In genomic region chr10:25268476-25269351, GRCm38 (mm10) we compare ENCODE assay signal across 9 mouse cellular contexts. TPM values are rescaled to one million over a fixed set of nuclear protein-coding genes. Genes with fewer than 3 reads are reported as not detected.
DNase-seq lines count a peak whose midpoint lies in the region; ATAC-seq and TF ChIP-seq lines count a peak whose summit lies in the region.
"Had no signal": no experiment of that assay in that cellular context is flagged by ENCODE, and none has a peak within 500 bp of the region (broad histone marks: within the 10 kb centered on the region; RNA-seq: fewer than 3 reads in every experiment).

No protein-coding gene starts in this region.

- H3K9ac ChIP-seq in forebrain, embryonic 11.5 days (ENCODE audit: low read length): no peak overlapping the region
- no peak overlapping the region for H3K9ac ChIP-seq in limb, embryonic 12.5 days (replicated peaks)

- H3ac ChIP-seq in C2C12 (ENCODE audit: control insufficient read depth, insufficient read length, low read depth): peak overlapping the region; percentile 30

- H3K4me2 ChIP-seq in forebrain, embryonic 11.5 days (ENCODE audit: low read depth, low read length, severe bottlenecking): no peak overlapping the region
- H3K4me2 ChIP-seq in limb, embryonic 12.5 days: no peak overlapping the region

- H3K4me3 ChIP-seq in forebrain, embryonic 11.5 days (ENCODE audit: low read depth, low read length): no peak overlapping the region
- no peak overlapping the region for H3K4me3 ChIP-seq in forebrain, embryonic 10.5 days
- H3K4me3 ChIP-seq in C2C12 (ENCODE audit: insufficient read depth, poor library complexity, severe bottlenecking): no peak overlapping the region
- no peak overlapping the region for H3K4me3 ChIP-seq in limb, embryonic 12.5 days (replicated peaks)

- no peak for TF ChIP-seq CTCF in C2C12 (IDR thresholded peaks at IDR 0.05; ENCODE audit: control insufficient read depth, insufficient read depth, insufficient read length)

- no peak overlapping the region for H3K27ac ChIP-seq in forebrain, embryonic 11.5 days (ENCODE audit: low read depth, low read length)
- H3K27ac ChIP-seq in forebrain, embryonic 10.5 days: no peak overlapping the region
- no peak overlapping the region for H3K27ac ChIP-seq in limb, embryonic 12.5 days
- H3K27ac ChIP-seq: macrophage had no signal

- 0 out of 2 replicates have a peak, but pooled peaks cover 2% of the 10 kb centered on the region for H3K4me1 ChIP-seq in forebrain, embryonic 11.5 days (replicated peaks; ENCODE audit: control insufficient read depth, insufficient read depth, low read length)
- peaks cover 18% of the 10 kb centered on the region for H3K4me1 ChIP-seq in forebrain, embryonic 10.5 days
- peaks cover 5% of the 10 kb centered on the region; the same call in 1 of the 2 replicates for H3K4me1 ChIP-seq in limb, embryonic 12.5 days (replicated peaks)

- WGBS in forebrain, embryonic 11.5 days: 51% methylated on average over 18 of the region's 18 CpGs
- 57% methylated on average over 18 of the region's 18 CpGs for WGBS in forebrain, embryonic 10.5 days
- whole genome bisulfite sequencing in limb, embryonic 12.5 days: 51% methylated on average over 18 of the region's 18 CpGs

- ATAC-seq in forebrain, embryonic 11.5 days (replicated peaks; ENCODE audit: low FRiP score): peak; percentile 53; the same call in 1 of the 2 replicates
- ATAC-seq in limb, embryonic 12.5 days (ENCODE audit: insufficient number of reproducible peaks, insufficient read depth, low FRiP score, low TSS enrichment, low read depth): peak; percentile 48; the same call in 1 of the 2 replicates

- no peaks in the 10 kb centered on the region for H3K79me3 ChIP-seq in C2C12 (ENCODE audit: low read depth)

- no peaks in the 10 kb centered on the region for H3K36me3 ChIP-seq in forebrain, embryonic 11.5 days (ENCODE audit: control insufficient read depth, insufficient read depth, low read length)
- H3K36me3 ChIP-seq in forebrain, embryonic 10.5 days (replicated peaks): peaks cover 10% of the 10 kb centered on the region
- H3K36me3 ChIP-seq in C2C12 (ENCODE audit: control insufficient read depth, insufficient read depth): no peaks in the 10 kb centered on the region
- peaks cover 18% of the 10 kb centered on the region for H3K36me3 ChIP-seq in limb, embryonic 12.5 days

- H3K9me3 ChIP-seq in forebrain, embryonic 11.5 days (ENCODE audit: control insufficient read depth, low read length): no peaks in the 10 kb centered on the region
- H3K9me3 ChIP-seq in forebrain, embryonic 10.5 days: no peaks in the 10 kb centered on the region
- no peaks in the 10 kb centered on the region for H3K9me3 ChIP-seq in limb, embryonic 12.5 days

- no peaks in the 10 kb centered on the region for H3K27me3 ChIP-seq in forebrain, embryonic 11.5 days (ENCODE audit: control insufficient read depth, insufficient read depth, low read length)
- H3K27me3 ChIP-seq in forebrain, embryonic 10.5 days (ENCODE audit: poor library complexity, severe bottlenecking): no peaks in the 10 kb centered on the region
- no peaks in the 10 kb centered on the region for H3K27me3 ChIP-seq in C2C12 (ENCODE audit: control insufficient read depth, insufficient read depth, insufficient read length)
- no peaks in the 10 kb centered on the region for H3K27me3 ChIP-seq in limb, embryonic 12.5 days

- H3K79me2 ChIP-seq in C2C12 (ENCODE audit: control insufficient read depth, insufficient read depth): no peaks in the 10 kb centered on the region

- intact Hi-C loops in heart, postnatal 10 days (cut with DNase I): loop anchor here (1.0 to 5.0 kb wide), 2 partner anchors 220 to 869 kb away; no protein-coding TSS in a partner anchor

- no peak for DNase-seq in forebrain, embryonic 11.5 days (ENCODE audit: low spot score)
- no peak for DNase-seq in forebrain, embryonic 10.5 days (ENCODE audit: extremely low spot score, low spot score)
- peak; percentile 54 for DNase-seq in embryo, embryonic 10 days (ENCODE audit: low spot score)
- DNase-seq in heart, postnatal 10 days: peak; percentile 56 to 78
- DNase-seq in natural killer cell, adult 2 months (ENCODE audit: low spot score in 2 of 2): peak; percentile 41 to 45
- no peak for DNase-seq in ovary, postnatal 36 days (ENCODE audit: low spot score)

TF ChIP-seq in C2C12, 6 proteins besides CTCF, POLR2A, EP300 and RAD21:
- TF ChIP-seq USF1 (IDR thresholded peaks at IDR 0.05; ENCODE audit: low read depth) (no peak), CEBPB (IDR thresholded peaks at IDR 0.05; ENCODE audit: low read depth) (no peak), MYOG (IDR thresholded peaks at IDR 0.05; ENCODE audit: control insufficient read depth, extremely low read depth, insufficient read length) (no peak), MAX (IDR thresholded peaks at IDR 0.05) (no peak), FOSL1 (IDR thresholded peaks at IDR 0.05; ENCODE audit: insufficient read depth, low read length, poor library complexity, severe bottlenecking) (no peak), MYOD1 (IDR thresholded peaks at IDR 0.05; ENCODE audit: control insufficient read depth, insufficient read length, low read depth) (no peak)
TF ChIP-seq in C2C12: peak in this region for 0.

RNA-seq across cellular contexts. Expression of gene Akap7, which starts 39.0 kb away (rescaled TPM):
- 16.2 and 19.2 TPM in 2 replicates for polyA plus RNA-seq in forebrain, embryonic 11.5 days (2014; fragmentation: Nextera tagmentation; extraction: Ambion mirVana)
- polyA plus RNA-seq in forebrain, embryonic 10.5 days (2016; fragmentation: Nextera tagmentation; extraction: Ambion mirVana): 15.1 and 16.4 TPM in 2 replicates
- 4.6 TPM for polyA plus RNA-seq in C2C12 (2012; fragmentation: generic; extraction: Trizol)
- total RNA-seq in heart, postnatal 10 days (2021): 10 to 100 TPM; 55.2 to 58.0 TPM
- 19.8 and 24.1 TPM in 2 replicates for polyA plus RNA-seq in limb, embryonic 12.5 days (2016; fragmentation: Nextera tagmentation; extraction: Ambion mirVana)

Comparison
In these comparisons a context has a peak if more than half of its experiments do, and no peak if none do; other contexts are left out.
1. DNase-seq: peak in embryo, embryonic 10 days (single experiment), heart, postnatal 10 days (2 of 2) and natural killer cell, adult 2 months (2 of 2); none in forebrain, embryonic 11.5 days (single experiment), forebrain, embryonic 10.5 days (single experiment) and ovary, postnatal 36 days (single experiment).